Mouse (Mus musculus) heart, postnatal 0 days (tissue): ENCODE results near the gene Upk2.

Experiments
- CTCF ChIP-seq: IDR thresholded peaks from 2 replicates; pipeline ENCODE4 v1.5.1; 2016; ENCODE audit warnings: antibody characterized with exemption, control low read depth, low read depth
- EP300 ChIP-seq: IDR thresholded peaks from 2 replicates; pipeline ENCODE4 v1.6.1; 2016; ENCODE audit warnings: antibody characterized with exemption, low read depth

- no peak for TF ChIP-seq CTCF
- TF ChIP-seq EP300, result no peak
Observed at GRCm38 (mm10) chr9:44485105-44485515, 30.3 kb upstream of the Upk2 start.
